Mouse (Mus musculus): ENCODE measurements around the gene 4933427D14Rik.

Gene 4933427D14Rik

GRCm38 (mm10) chr11:72163198-72163597 lies 44.1 kb downstream of the 4933427D14Rik start:
- no peak overlapping the region for H3K4me3 ChIP-seq (replicated peaks; ENCODE audit: low read length)
- H3K4me1 ChIP-seq (replicated peaks; ENCODE audit: low read depth, low read length), result no peaks in the 10 kb centered on the region
- no peaks in the 10 kb centered on the region for H3K9me3 ChIP-seq (ENCODE audit: low read length)
- H3K27me3 ChIP-seq (ENCODE audit: insufficient read depth, low read length), result no peaks in the 10 kb centered on the region
- TF ChIP-seq POU5F1 (IDR thresholded peaks at IDR 0.05; ENCODE audit: borderline replicate concordance, low read length) (no peak), NANOG (IDR thresholded peaks at IDR 0.05; ENCODE audit: borderline replicate concordance, low read length) (no peak), CTCF (conservative IDR thresholded peaks at IDR 0.05; ENCODE audit: low read length) (no peak)
- H3K36me3 ChIP-seq (ENCODE audit: insufficient read depth, low read length), result peaks cover 64% of the 10 kb centered on the region

GRCm38 (mm10) chr11:72156624-72157023 lies 50.6 kb downstream of the 4933427D14Rik start:
- no peaks in the 10 kb centered on the region for H3K9me3 ChIP-seq (ENCODE audit: low read length)
- H3K27me3 ChIP-seq (ENCODE audit: insufficient read depth, low read length), result no peaks in the 10 kb centered on the region
- no peak for TF ChIP-seq POU5F1 (IDR thresholded peaks at IDR 0.05; ENCODE audit: borderline replicate concordance, low read length)
- TF ChIP-seq NANOG (IDR thresholded peaks at IDR 0.05; ENCODE audit: borderline replicate concordance, low read length), result no peak
- no peak for TF ChIP-seq CTCF (conservative IDR thresholded peaks at IDR 0.05; ENCODE audit: low read length)
- H3K4me1 ChIP-seq (replicated peaks; ENCODE audit: low read depth, low read length), result peaks cover 3% of the 10 kb centered on the region
- H3K36me3 ChIP-seq (ENCODE audit: insufficient read depth, low read length), result peaks cover 48% of the 10 kb centered on the region
- no peak overlapping the region for H3K4me3 ChIP-seq (replicated peaks; ENCODE audit: low read length)

GRCm38 (mm10) chr11:72155981-72156428 lies 51.3 kb downstream of the 4933427D14Rik start:
- Histone ChIP-seq H3K9me3 (ENCODE audit: low read length) (no peaks in the 10 kb centered on the region), H3K36me3 (ENCODE audit: insufficient read depth, low read length) (peaks cover 48% of the 10 kb centered on the region), H3K27me3 (ENCODE audit: insufficient read depth, low read length) (no peaks in the 10 kb centered on the region), H3K4me3 (replicated peaks; ENCODE audit: low read length) (no peak overlapping the region), H3K4me1 (replicated peaks; ENCODE audit: low read depth, low read length) (peaks cover 9% of the 10 kb centered on the region)
- no peak for TF ChIP-seq CTCF (conservative IDR thresholded peaks at IDR 0.05; ENCODE audit: low read length)
- TF ChIP-seq NANOG (IDR thresholded peaks at IDR 0.05; ENCODE audit: borderline replicate concordance, low read length), result no peak
- TF ChIP-seq POU5F1 (IDR thresholded peaks at IDR 0.05; ENCODE audit: borderline replicate concordance, low read length), result no peak

GRCm38 (mm10) chr11:72155186-72155980 lies 51.9 kb downstream of the 4933427D14Rik start:
- Histone ChIP-seq H3K27me3 (ENCODE audit: insufficient read depth, low read length) (no peaks in the 10 kb centered on the region), H3K9me3 (ENCODE audit: low read length) (no peaks in the 10 kb centered on the region), H3K36me3 (ENCODE audit: insufficient read depth, low read length) (peaks cover 48% of the 10 kb centered on the region), H3K4me3 (replicated peaks; ENCODE audit: low read length) (no peak overlapping the region), H3K4me1 (replicated peaks; ENCODE audit: low read depth, low read length) (peaks cover 12% of the 10 kb centered on the region)
- TF ChIP-seq POU5F1 (IDR thresholded peaks at IDR 0.05; ENCODE audit: borderline replicate concordance, low read length) (no peak), CTCF (conservative IDR thresholded peaks at IDR 0.05; ENCODE audit: low read length) (no peak), NANOG (IDR thresholded peaks at IDR 0.05; ENCODE audit: borderline replicate concordance, low read length) (no peak)

- no peaks in the 10 kb centered on the region for H3K9me3 ChIP-seq (ENCODE audit: low read length)
- peaks cover 15% of the 10 kb centered on the region for H3K4me1 ChIP-seq (replicated peaks; ENCODE audit: low read depth, low read length)
- no peaks in the 10 kb centered on the region for H3K27me3 ChIP-seq (ENCODE audit: insufficient read depth, low read length)
- no peak overlapping the region for H3K4me3 ChIP-seq (replicated peaks; ENCODE audit: low read length)
- no peak for TF ChIP-seq NANOG (IDR thresholded peaks at IDR 0.05; ENCODE audit: borderline replicate concordance, low read length)
- H3K36me3 ChIP-seq (ENCODE audit: insufficient read depth, low read length), result peaks cover 32% of the 10 kb centered on the region
These were observed 54.0 kb downstream of the 4933427D14Rik start for GRCm38 (mm10) chr11:72153122-72153862.

GRCm38 (mm10) chr11:72151120-72151519 lies 56.1 kb downstream of the 4933427D14Rik start:
- Histone ChIP-seq H3K4me1 (replicated peaks; ENCODE audit: low read depth, low read length) (peaks cover 24% of the 10 kb centered on the region), H3K36me3 (ENCODE audit: insufficient read depth, low read length) (peaks cover 20% of the 10 kb centered on the region), H3K9me3 (ENCODE audit: low read length) (no peaks in the 10 kb centered on the region), H3K27me3 (ENCODE audit: insufficient read depth, low read length) (0 out of 2 replicates have a peak, but pooled peaks cover 4% of the 10 kb centered on the region), H3K4me3 (replicated peaks; ENCODE audit: low read length) (no peak overlapping the region)
- no peak for TF ChIP-seq POU5F1 (IDR thresholded peaks at IDR 0.05; ENCODE audit: borderline replicate concordance, low read length)
- no peak for TF ChIP-seq CTCF (conservative IDR thresholded peaks at IDR 0.05; ENCODE audit: low read length)
- no peak for TF ChIP-seq NANOG (IDR thresholded peaks at IDR 0.05; ENCODE audit: borderline replicate concordance, low read length)

GRCm38 (mm10) chr11:72147910-72148309 lies 59.3 kb downstream of the 4933427D14Rik start:
- no peak overlapping the region for H3K4me3 ChIP-seq (replicated peaks; ENCODE audit: low read length)
- no peaks in the 10 kb centered on the region for H3K9me3 ChIP-seq (ENCODE audit: low read length)
- no peaks in the 10 kb centered on the region for H3K36me3 ChIP-seq (ENCODE audit: insufficient read depth, low read length)
- no peak for TF ChIP-seq NANOG (IDR thresholded peaks at IDR 0.05; ENCODE audit: borderline replicate concordance, low read length)
- no peak for TF ChIP-seq CTCF (conservative IDR thresholded peaks at IDR 0.05; ENCODE audit: low read length)
- no peak for TF ChIP-seq POU5F1 (IDR thresholded peaks at IDR 0.05; ENCODE audit: borderline replicate concordance, low read length)
- H3K4me1 ChIP-seq (replicated peaks; ENCODE audit: low read depth, low read length), result peaks cover 34% of the 10 kb centered on the region
- H3K27me3 ChIP-seq (ENCODE audit: insufficient read depth, low read length), result peaks cover 8% of the 10 kb centered on the region

- no peak for TF ChIP-seq POU5F1 (IDR thresholded peaks at IDR 0.05; ENCODE audit: borderline replicate concordance, low read length)
- no peak for TF ChIP-seq CTCF (conservative IDR thresholded peaks at IDR 0.05; ENCODE audit: low read length)
- no peak for TF ChIP-seq NANOG (IDR thresholded peaks at IDR 0.05; ENCODE audit: borderline replicate concordance, low read length)
These were observed 61.4 kb downstream of the 4933427D14Rik start for GRCm38 (mm10) chr11:72145877-72146248.

More at GRCm38 (mm10) chr11:72145877-72146248, 61.4 kb downstream of the 4933427D14Rik start:
- peaks cover 26% of the 10 kb centered on the region for H3K4me1 ChIP-seq (replicated peaks; ENCODE audit: low read depth, low read length)
- H3K27me3 ChIP-seq (ENCODE audit: insufficient read depth, low read length), result peaks cover 13% of the 10 kb centered on the region
- no peaks in the 10 kb centered on the region for H3K36me3 ChIP-seq (ENCODE audit: insufficient read depth, low read length)
- no peak overlapping the region for H3K4me3 ChIP-seq (replicated peaks; ENCODE audit: low read length)
- no peaks in the 10 kb centered on the region for H3K9me3 ChIP-seq (ENCODE audit: low read length)
